Mouse (Mus musculus) CD4-positive naive resting alpha-beta T cell, adult 76 days (primary cell): ENCODE results near the gene Msh4. TPM values are rescaled to one million over a fixed set of nuclear protein-coding genes. Genes with fewer than 3 reads are reported as not detected.

Experiments used
- total RNA-seq: library from RNA; stranded (reverse); gene quantifications from one replicate; pipeline ENCODE4 v1.2.4, GENCODE M21; 2023

Msh4 gene
- total RNA-seq = 0.18 TPM

GRCm38 (mm10) chr3:153906136-153906871 is at the start of gene Msh4:
Gene Msh4, minus strand, starts transcription at chr3:153906138.

GRCm38 (mm10) chr3:153944335-153944990 is 38.5 kb upstream of the Msh4 start, which contains the start of gene Acadm:
Gene Acadm, minus strand, starts transcription at chr3:153944632.

GRCm38 (mm10) chr3:153912546-153913509 is 6.9 kb upstream of the Msh4 start, which contains the start of gene Rabggtb:
Gene Rabggtb, minus strand, starts transcription at chr3:153913009.

DNA sequence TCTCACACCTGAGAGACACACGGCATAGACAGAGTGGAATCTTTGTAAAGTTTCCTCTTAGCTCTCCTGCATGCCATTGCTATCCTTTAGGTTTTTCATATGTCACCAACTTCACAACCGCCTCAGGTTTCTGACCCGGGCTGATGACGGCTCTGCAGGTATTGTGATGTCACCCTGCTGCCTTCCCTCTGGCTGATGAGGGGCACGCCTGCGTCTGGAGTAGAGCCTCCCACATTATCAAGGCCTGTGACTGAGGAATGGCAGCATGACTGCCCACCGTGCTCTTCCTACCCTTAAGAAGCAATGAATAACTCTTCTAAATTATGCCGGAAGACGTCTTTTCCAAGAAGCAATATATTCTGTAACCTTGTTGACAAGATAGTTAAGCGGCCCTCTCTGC is 61.9 kb downstream of the Msh4 start, which contains the start of gene Asb17:
Asb17 (plus strand) TSS at position 180 of the 400 bp plus-strand sequence.

Other genes starting within 250 kb of the Msh4 start
- gene St6galnac3, start 181.0 kb downstream of the Msh4 start, total RNA-seq = 5.5 TPM
- not detected for gene Asb17, start 61.9 kb downstream of the Msh4 start, total RNA-seq
- 87.6 TPM for gene Rabggtb, start 6.9 kb upstream of the Msh4 start, total RNA-seq
- gene Acadm, start 38.5 kb upstream of the Msh4 start, total RNA-seq = 51.2 TPM
- not detected for gene Slc44a5, start 67.3 kb upstream of the Msh4 start, total RNA-seq